Mouse (Mus musculus): ENCODE data around the gene Tal1.

GRCm38 (mm10) chr4:115093331-115093864 lies 37.2 kb downstream of the Tal1 start:
- no peak for TF ChIP-seq CTCF (IDR thresholded peaks at IDR 0.05; ENCODE audit: low read depth, low read length)
- TF ChIP-seq POLR2A (IDR thresholded peaks at IDR 0.05; ENCODE audit: extremely low read depth, insufficient read depth, low read length), result no peak

All from liver, adult 2 months (tissue).